Mouse (Mus musculus): Measurements from ENCODE around the gene Gm6408. TPM values are rescaled to one million over a fixed set of nuclear protein-coding genes. Genes with fewer than 3 reads are reported as not detected.
A peak's percentile ranks its signal among the peaks of the same experiment; 100 is the strongest.
"Not testable (repeated sequence)": the region's sequence is repeated elsewhere in the genome, so short reads cannot be mapped to it uniquely, and the experiment has no call there.

Gm6408 gene
- total and polyA plus RNA-seq, 2 experiments = not detected

DNA sequence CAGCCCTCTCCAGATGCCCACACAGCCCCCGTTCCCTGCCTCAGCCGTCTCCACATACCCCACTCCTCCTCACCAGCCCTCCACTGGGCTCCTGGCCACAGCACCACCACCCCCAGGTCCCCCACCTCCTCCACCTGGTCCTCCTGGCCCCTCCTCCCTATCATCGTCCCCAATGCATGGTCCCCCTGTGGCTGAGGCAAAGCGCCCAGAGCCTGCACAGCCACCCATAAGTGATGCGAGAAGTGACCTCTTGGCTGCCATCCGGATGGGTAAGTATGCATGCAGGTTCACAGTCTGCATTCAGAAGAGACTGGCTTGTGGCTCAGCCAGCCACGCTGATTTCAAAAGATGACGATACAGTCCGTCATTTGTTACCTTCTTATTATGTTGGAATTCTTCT, 13.5 kb upstream of the Gm6408 start:
- WGBS = 93% methylated on average over 9 of the region's 9 CpGs
- no peaks in the 10 kb centered on the region for H3K4me1 ChIP-seq (ENCODE audit: control insufficient read depth, insufficient read depth, low read length)
- no peak for DNase-seq (ENCODE audit: extremely low read depth, low read depth, low spot score)
- TF ChIP-seq POLR2A (IDR thresholded peaks at IDR 0.05; ENCODE audit: extremely low read depth, insufficient read depth, low read length) = no peak
- no peak for TF ChIP-seq CTCF (IDR thresholded peaks at IDR 0.05; ENCODE audit: low read depth, low read length)
- H3K27me3 ChIP-seq (ENCODE audit: control insufficient read depth, insufficient read depth, low read length) = no peaks in the 10 kb centered on the region
- H3K4me3 ChIP-seq (ENCODE audit: insufficient read depth, low read depth, low read length) = no peak overlapping the region
- no peak overlapping the region for H3K27ac ChIP-seq (replicated peaks; ENCODE audit: insufficient read depth, low read depth, low read length)
- H3K36me3 ChIP-seq (ENCODE audit: control insufficient read depth, insufficient read depth, low read length) = no peaks in the 10 kb centered on the region
- H3K9ac ChIP-seq (ENCODE audit: low read depth, low read length) = no peak overlapping the region
- H3K79me2 ChIP-seq (ENCODE audit: control insufficient read depth, insufficient read depth, low read length) = no peaks in the 10 kb centered on the region

DNA sequence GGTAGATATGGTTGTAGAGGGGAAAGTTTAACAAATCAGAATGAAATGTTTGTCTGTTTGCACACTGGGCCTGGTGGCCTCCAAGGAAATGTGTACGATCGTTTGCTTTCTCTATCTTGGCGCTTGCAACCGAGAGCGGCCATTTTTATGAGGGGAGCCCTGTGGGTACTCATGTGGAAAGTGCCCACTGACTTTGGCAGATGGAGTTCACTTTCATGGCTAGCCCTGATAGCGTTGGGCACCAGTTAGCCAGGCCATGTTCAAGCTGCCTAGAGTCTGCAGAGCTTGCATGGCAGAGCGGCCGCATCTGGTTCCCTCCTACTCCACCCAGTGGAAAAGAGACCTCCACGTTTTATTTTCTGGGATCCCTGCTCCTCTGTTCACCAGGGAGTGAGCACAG, 10.9 kb upstream of the Gm6408 start:
- Histone ChIP-seq H3K9ac (ENCODE audit: low read depth, low read length) (no peak overlapping the region), H3K27ac (replicated peaks; ENCODE audit: insufficient read depth, low read depth, low read length) (no peak overlapping the region), H3K27me3 (ENCODE audit: control insufficient read depth, insufficient read depth, low read length) (no peaks in the 10 kb centered on the region), H3K4me1 (ENCODE audit: control insufficient read depth, insufficient read depth, low read length) (no peaks in the 10 kb centered on the region), H3K79me2 (ENCODE audit: control insufficient read depth, insufficient read depth, low read length) (no peaks in the 10 kb centered on the region), H3K4me3 (ENCODE audit: insufficient read depth, low read depth, low read length) (no peak overlapping the region), H3K36me3 (ENCODE audit: control insufficient read depth, insufficient read depth, low read length) (no peaks in the 10 kb centered on the region)
- 83% methylated on average over 9 of the region's 9 CpGs for WGBS
- TF ChIP-seq POLR2A (IDR thresholded peaks at IDR 0.05; ENCODE audit: extremely low read depth, insufficient read depth, low read length) = no peak
- TF ChIP-seq CTCF (IDR thresholded peaks at IDR 0.05; ENCODE audit: low read depth, low read length) = no peak
- no peak for DNase-seq (ENCODE audit: extremely low read depth, low read depth, low spot score)

DNA sequence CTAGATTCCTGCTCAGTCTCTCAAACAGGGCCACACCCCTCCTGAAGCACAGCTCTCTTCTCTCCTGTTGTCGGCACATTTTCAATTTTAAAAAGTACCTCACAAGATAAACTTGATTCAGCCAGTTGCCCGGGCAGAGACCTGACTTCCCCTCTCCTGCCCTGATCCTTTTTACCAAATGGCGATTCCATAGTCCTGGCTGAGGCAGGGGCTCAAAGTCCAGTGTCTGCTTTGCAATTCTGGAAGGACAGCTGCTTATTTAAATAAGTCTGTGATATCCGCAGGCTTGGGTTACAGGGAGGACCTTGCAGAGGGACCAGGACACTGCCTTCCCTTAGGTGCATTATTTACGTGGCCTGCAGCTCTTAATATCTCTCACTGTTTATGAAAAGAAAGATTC, 10.5 kb upstream of the Gm6408 start:
- H3K27ac ChIP-seq (replicated peaks; ENCODE audit: insufficient read depth, low read depth, low read length) = no peak overlapping the region
- no peak overlapping the region for H3K9ac ChIP-seq (ENCODE audit: low read depth, low read length)
- no peaks in the 10 kb centered on the region for H3K36me3 ChIP-seq (ENCODE audit: control insufficient read depth, insufficient read depth, low read length)
- H3K27me3 ChIP-seq (ENCODE audit: control insufficient read depth, insufficient read depth, low read length) = no peaks in the 10 kb centered on the region
- no peaks in the 10 kb centered on the region for H3K4me1 ChIP-seq (ENCODE audit: control insufficient read depth, insufficient read depth, low read length)
- H3K79me2 ChIP-seq (ENCODE audit: control insufficient read depth, insufficient read depth, low read length) = no peaks in the 10 kb centered on the region
- DNase-seq (ENCODE audit: extremely low read depth, low read depth, low spot score) = peak; percentile 37
- TF ChIP-seq CTCF (IDR thresholded peaks at IDR 0.05; ENCODE audit: low read depth, low read length) (no peak), POLR2A (IDR thresholded peaks at IDR 0.05; ENCODE audit: extremely low read depth, insufficient read depth, low read length) (no peak)
- WGBS = 24% methylated on average over 5 of the region's 5 CpGs
- no peak overlapping the region for H3K4me3 ChIP-seq (ENCODE audit: insufficient read depth, low read depth, low read length)

DNA sequence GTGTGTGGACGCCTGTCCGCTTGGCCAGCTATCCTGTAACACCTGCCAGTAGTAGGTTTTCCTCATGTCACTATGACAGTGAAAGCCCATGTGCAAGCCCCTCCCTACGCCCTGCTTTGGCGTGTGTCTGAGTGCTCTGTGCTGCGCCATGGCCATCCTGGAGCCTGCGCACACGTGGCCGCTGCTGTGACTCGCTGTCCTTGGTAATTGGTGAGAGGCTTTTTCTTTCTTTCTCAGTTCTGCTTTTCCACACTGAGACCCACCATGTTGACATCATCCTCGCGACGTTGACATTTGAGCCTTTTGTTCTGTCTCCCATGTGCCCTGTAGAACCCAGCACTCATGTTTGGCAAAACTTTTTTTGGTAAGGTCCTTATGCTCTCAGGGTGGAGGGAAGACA, 9.9 kb upstream of the Gm6408 start:
- TF ChIP-seq CTCF (IDR thresholded peaks at IDR 0.05; ENCODE audit: low read depth, low read length) (no peak), POLR2A (IDR thresholded peaks at IDR 0.05; ENCODE audit: extremely low read depth, insufficient read depth, low read length) (no peak)

DNA sequence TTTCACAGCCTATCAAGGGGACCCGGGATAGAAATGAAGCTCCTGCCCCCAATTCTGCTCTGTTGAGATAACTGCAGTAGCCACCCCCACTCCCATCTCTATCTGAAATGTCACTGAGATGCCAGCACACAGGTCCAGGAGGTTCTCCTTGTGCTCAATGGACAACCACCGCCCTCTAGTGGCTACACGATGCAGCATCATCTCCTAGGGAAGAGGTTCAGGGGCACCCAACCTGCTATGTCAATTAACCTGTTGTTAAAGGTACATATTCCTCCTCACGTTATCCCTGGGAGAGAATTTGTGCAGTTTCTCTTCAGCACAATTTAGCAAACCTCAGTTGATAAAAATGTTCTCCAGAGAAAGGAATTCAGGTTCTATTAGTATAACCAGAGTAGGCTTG, 2.2 kb upstream of the Gm6408 start:
- not testable (repeated sequence) for H3K4me3 ChIP-seq (ENCODE audit: insufficient read depth, low read depth, low read length); DNase-seq (ENCODE audit: extremely low read depth, low read depth, low spot score)
- peak; percentile 43 for TF ChIP-seq CTCF (IDR thresholded peaks at IDR 0.05; ENCODE audit: low read depth, low read length)

More for the DNA sequence above, 9.9 kb upstream of the Gm6408 start:
- no peak for DNase-seq (ENCODE audit: extremely low read depth, low read depth, low spot score)
- no peak overlapping the region for H3K27ac ChIP-seq (replicated peaks; ENCODE audit: insufficient read depth, low read depth, low read length)
- no peak overlapping the region for H3K9ac ChIP-seq (ENCODE audit: low read depth, low read length)
- H3K27me3 ChIP-seq (ENCODE audit: control insufficient read depth, insufficient read depth, low read length) = no peaks in the 10 kb centered on the region
- no peak overlapping the region for H3K4me3 ChIP-seq (ENCODE audit: insufficient read depth, low read depth, low read length)
- no peaks in the 10 kb centered on the region for H3K79me2 ChIP-seq (ENCODE audit: control insufficient read depth, insufficient read depth, low read length)
- H3K4me1 ChIP-seq (ENCODE audit: control insufficient read depth, insufficient read depth, low read length) = no peaks in the 10 kb centered on the region
- H3K36me3 ChIP-seq (ENCODE audit: control insufficient read depth, insufficient read depth, low read length) = no peaks in the 10 kb centered on the region
- WGBS = 81% methylated on average over 12 of the region's 12 CpGs

DNA sequence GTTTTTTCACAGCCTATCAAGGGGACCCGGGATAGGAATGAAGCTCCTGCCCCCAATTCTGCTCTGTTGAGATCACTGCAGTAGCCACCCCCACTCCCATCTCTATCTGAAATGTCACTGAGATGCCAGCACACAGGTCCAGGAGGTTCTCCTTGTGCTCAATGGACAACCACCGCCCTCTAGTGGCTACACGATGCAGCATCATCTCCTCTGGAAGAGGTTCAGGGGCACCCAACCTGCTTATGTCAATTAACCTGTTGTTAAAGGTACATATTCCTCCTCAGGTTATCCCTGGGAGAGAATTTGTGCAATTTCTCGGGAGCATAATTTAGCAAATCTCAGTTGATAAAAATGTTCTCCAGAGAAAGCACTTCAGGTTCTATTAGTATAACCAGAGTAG, 7.2 kb downstream of the Gm6408 start:
- H3K9ac ChIP-seq (ENCODE audit: low read depth, low read length); H3K79me2 ChIP-seq (ENCODE audit: control insufficient read depth, insufficient read depth, low read length); H3K36me3 ChIP-seq (ENCODE audit: control insufficient read depth, insufficient read depth, low read length); H3K4me3 ChIP-seq (ENCODE audit: insufficient read depth, low read depth, low read length); H3K27ac ChIP-seq (replicated peaks; ENCODE audit: insufficient read depth, low read depth, low read length); H3K27me3 ChIP-seq (ENCODE audit: control insufficient read depth, insufficient read depth, low read length); H3K4me1 ChIP-seq (ENCODE audit: control insufficient read depth, insufficient read depth, low read length): not testable (repeated sequence)
- DNase-seq (ENCODE audit: extremely low read depth, low read depth, low spot score) = peak; percentile 6
- 6% methylated on average over 3 of the region's 4 CpGs for WGBS

More for the DNA sequence above, 2.2 kb upstream of the Gm6408 start:
- not testable (repeated sequence) for H3K36me3 ChIP-seq (ENCODE audit: control insufficient read depth, insufficient read depth, low read length); H3K9ac ChIP-seq (ENCODE audit: low read depth, low read length); H3K27me3 ChIP-seq (ENCODE audit: control insufficient read depth, insufficient read depth, low read length); H3K27ac ChIP-seq (replicated peaks; ENCODE audit: insufficient read depth, low read depth, low read length); H3K79me2 ChIP-seq (ENCODE audit: control insufficient read depth, insufficient read depth, low read length); H3K4me1 ChIP-seq (ENCODE audit: control insufficient read depth, insufficient read depth, low read length)
- under 1% methylated on average over 4 of the region's 4 CpGs for WGBS

DNA sequence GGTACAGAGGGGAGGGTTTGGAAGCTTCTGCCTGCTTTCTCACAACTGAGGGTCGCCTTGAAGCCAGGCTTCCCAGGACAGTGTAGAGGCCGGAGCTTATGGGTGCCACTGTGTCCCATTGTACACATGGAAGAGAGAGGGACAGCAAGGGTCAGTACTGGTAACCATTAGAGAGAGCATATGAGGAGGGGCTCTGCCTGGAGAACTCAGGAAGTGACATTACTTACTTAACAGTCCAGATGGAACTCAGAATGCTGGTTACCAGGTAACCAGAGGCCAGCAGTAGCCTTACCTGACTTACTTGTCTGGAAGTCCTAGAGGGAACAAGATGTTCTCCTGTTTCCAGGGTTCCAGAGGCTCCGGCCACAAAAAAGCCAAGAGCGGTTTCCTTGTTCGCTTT, 9.3 kb downstream of the Gm6408 start, which contains the start of gene Gm6370:
TSS of gene Gm6370 (plus strand) at position 301 of the 400 bp plus-strand sequence.
- DNase-seq (ENCODE audit: extremely low read depth, low read depth, low spot score); H3K9ac ChIP-seq (ENCODE audit: low read depth, low read length); H3K27me3 ChIP-seq (ENCODE audit: control insufficient read depth, insufficient read depth, low read length); H3K4me1 ChIP-seq (ENCODE audit: control insufficient read depth, insufficient read depth, low read length); H3K79me2 ChIP-seq (ENCODE audit: control insufficient read depth, insufficient read depth, low read length); H3K36me3 ChIP-seq (ENCODE audit: control insufficient read depth, insufficient read depth, low read length); H3K27ac ChIP-seq (replicated peaks; ENCODE audit: insufficient read depth, low read depth, low read length); H3K4me3 ChIP-seq (ENCODE audit: insufficient read depth, low read depth, low read length): not testable (repeated sequence)
- no CpG with 5 or more reads among the region's 5 CpGs for WGBS

DNA sequence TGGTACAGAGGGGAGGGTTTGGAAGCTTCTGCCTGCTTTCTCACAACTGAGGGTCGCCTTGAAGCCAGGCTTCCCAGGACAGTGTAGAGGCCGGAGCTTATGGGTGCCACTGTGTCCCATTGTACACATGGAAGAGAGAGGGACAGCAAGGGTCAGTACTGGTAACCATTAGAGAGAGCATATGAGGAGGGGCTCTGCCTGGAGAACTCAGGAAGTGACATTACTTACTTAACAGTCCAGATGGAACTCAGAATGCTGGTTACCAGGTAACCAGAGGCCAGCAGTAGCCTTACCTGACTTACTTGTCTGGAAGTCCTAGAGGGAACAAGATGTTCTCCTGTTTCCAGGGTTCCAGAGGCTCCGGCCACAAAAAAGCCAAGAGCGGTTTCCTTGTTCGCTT, 20.3 kb downstream of the Gm6408 start, which contains the start of gene 4930449I24Rik:
TSS of gene 4930449I24Rik (plus strand) at position 301 of the 400 bp plus-strand sequence.
- not testable (repeated sequence) for H3K27ac ChIP-seq (replicated peaks; ENCODE audit: insufficient read depth, low read depth, low read length); H3K4me1 ChIP-seq (ENCODE audit: control insufficient read depth, insufficient read depth, low read length); H3K79me2 ChIP-seq (ENCODE audit: control insufficient read depth, insufficient read depth, low read length); DNase-seq (ENCODE audit: extremely low read depth, low read depth, low spot score); H3K36me3 ChIP-seq (ENCODE audit: control insufficient read depth, insufficient read depth, low read length); H3K4me3 ChIP-seq (ENCODE audit: insufficient read depth, low read depth, low read length); H3K27me3 ChIP-seq (ENCODE audit: control insufficient read depth, insufficient read depth, low read length); H3K9ac ChIP-seq (ENCODE audit: low read depth, low read length)
- WGBS = no CpG with 5 or more reads among the region's 5 CpGs

DNA sequence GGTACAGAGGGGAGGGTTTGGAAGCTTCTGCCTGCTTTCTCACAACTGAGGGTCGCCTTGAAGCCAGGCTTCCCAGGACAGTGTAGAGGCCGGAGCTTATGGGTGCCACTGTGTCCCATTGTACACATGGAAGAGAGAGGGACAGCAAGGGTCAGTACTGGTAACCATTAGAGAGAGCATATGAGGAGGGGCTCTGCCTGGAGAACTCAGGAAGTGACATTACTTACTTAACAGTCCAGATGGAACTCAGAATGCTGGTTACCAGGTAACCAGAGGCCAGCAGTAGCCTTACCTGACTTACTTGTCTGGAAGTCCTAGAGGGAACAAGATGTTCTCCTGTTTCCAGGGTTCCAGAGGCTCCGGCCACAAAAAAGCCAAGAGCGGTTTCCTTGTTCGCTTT, 32.1 kb downstream of the Gm6408 start, which contains the start of gene Gm3402:
TSS of gene Gm3402 (plus strand) at position 301 of the 400 bp plus-strand sequence.
- H3K79me2 ChIP-seq (ENCODE audit: control insufficient read depth, insufficient read depth, low read length); H3K27me3 ChIP-seq (ENCODE audit: control insufficient read depth, insufficient read depth, low read length); H3K27ac ChIP-seq (replicated peaks; ENCODE audit: insufficient read depth, low read depth, low read length); H3K36me3 ChIP-seq (ENCODE audit: control insufficient read depth, insufficient read depth, low read length); H3K4me1 ChIP-seq (ENCODE audit: control insufficient read depth, insufficient read depth, low read length); H3K4me3 ChIP-seq (ENCODE audit: insufficient read depth, low read depth, low read length); H3K9ac ChIP-seq (ENCODE audit: low read depth, low read length); DNase-seq (ENCODE audit: extremely low read depth, low read depth, low spot score): not testable (repeated sequence)
- 96% methylated on average over 2 of the region's 5 CpGs for WGBS

All from liver, adult 2 months (tissue).